ENCODE assay signal across 23 mouse cellular contexts in the genomic region with DNA sequence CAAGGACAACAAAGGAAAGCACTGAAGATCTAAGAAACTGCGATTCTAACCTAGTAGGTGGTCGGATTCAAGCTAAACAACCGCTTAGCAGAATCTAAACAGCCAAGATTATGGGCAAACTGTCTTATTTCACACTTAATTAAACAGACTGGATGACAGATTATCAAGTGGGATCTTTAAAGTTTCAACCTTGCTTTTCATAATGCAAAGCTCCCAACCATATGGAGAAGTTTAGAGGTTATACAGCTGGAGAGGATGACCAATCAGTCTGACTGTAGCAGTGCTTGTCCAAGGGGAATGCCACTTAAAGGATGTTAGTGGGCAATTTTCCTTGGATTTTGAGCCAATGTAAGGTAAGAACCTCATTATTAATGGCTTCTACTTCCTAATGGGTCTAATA. TPM values are rescaled to one million over a fixed set of nuclear protein-coding genes. Genes with fewer than 3 reads are reported as not detected.
DNase-seq lines count a peak whose midpoint lies in the region; ATAC-seq and TF ChIP-seq lines count a peak whose summit lies in the region.
"Had no signal": no experiment of that assay in that cellular context is flagged by ENCODE, and none has a peak within 500 bp of the region (broad histone marks: within the 10 kb centered on the region; RNA-seq: fewer than 3 reads in every experiment).

No protein-coding gene starts in this region.

- TF ChIP-seq CTCF in lung, embryonic 14.5 days (IDR thresholded peaks at IDR 0.05; ENCODE audit: low read depth): no peak
- no peak for TF ChIP-seq CTCF in lung, adult 2 months (IDR thresholded peaks at IDR 0.05; ENCODE audit: insufficient read depth, low read length)

- H3K4me3 ChIP-seq in lung, embryonic 14.5 days (ENCODE audit: low read depth, low read length): no peak overlapping the region
- H3K4me3 ChIP-seq in lung, adult 2 months (replicated peaks; ENCODE audit: extremely low read depth, low read depth, low read length): no peak overlapping the region
- H3K4me3 ChIP-seq in lung, embryonic 15.5 days: no peak overlapping the region
- no peak overlapping the region for H3K4me3 ChIP-seq in lung, embryonic 16.5 days (ENCODE audit: low read length)
- H3K4me3 ChIP-seq in midbrain, embryonic 11.5 days (ENCODE audit: low read depth, low read length): no peak overlapping the region
- H3K4me3 ChIP-seq in midbrain, embryonic 10.5 days: no peak overlapping the region

- no peaks in the 10 kb centered on the region for H3K36me3 ChIP-seq in lung, embryonic 14.5 days (ENCODE audit: insufficient read depth)
- no peaks in the 10 kb centered on the region for H3K36me3 ChIP-seq in lung, embryonic 15.5 days
- H3K36me3 ChIP-seq in lung, embryonic 16.5 days (ENCODE audit: control insufficient read depth, insufficient read depth, low read length): no peaks in the 10 kb centered on the region
- H3K36me3 ChIP-seq in midbrain, embryonic 11.5 days (ENCODE audit: control insufficient read depth, insufficient read depth, low read length): no peaks in the 10 kb centered on the region
- no peaks in the 10 kb centered on the region for H3K36me3 ChIP-seq in midbrain, embryonic 10.5 days
- H3K36me3 ChIP-seq: G1E had no signal

- H3K27me3 ChIP-seq in lung, embryonic 14.5 days (ENCODE audit: insufficient read depth, low read length): no peaks in the 10 kb centered on the region
- H3K27me3 ChIP-seq in lung, embryonic 15.5 days: no peaks in the 10 kb centered on the region
- no peaks in the 10 kb centered on the region for H3K27me3 ChIP-seq in lung, embryonic 16.5 days (ENCODE audit: control insufficient read depth, insufficient read depth, low read depth, low read length)
- no peaks in the 10 kb centered on the region for H3K27me3 ChIP-seq in midbrain, embryonic 11.5 days (ENCODE audit: control insufficient read depth, insufficient read depth, low read length)
- no peaks in the 10 kb centered on the region for H3K27me3 ChIP-seq in midbrain, embryonic 10.5 days (ENCODE audit: low read depth, poor library complexity, severe bottlenecking)
- H3K27me3 ChIP-seq: CH12.LX had no signal

- H3K9me3 ChIP-seq in lung, embryonic 14.5 days (ENCODE audit: low read depth, low read length): no peaks in the 10 kb centered on the region
- H3K9me3 ChIP-seq in lung, embryonic 15.5 days: no peaks in the 10 kb centered on the region
- H3K9me3 ChIP-seq in lung, embryonic 16.5 days (ENCODE audit: control insufficient read depth, low read length): no peaks in the 10 kb centered on the region
- no peaks in the 10 kb centered on the region for H3K9me3 ChIP-seq in midbrain, embryonic 11.5 days (ENCODE audit: control insufficient read depth, low read length)
- H3K9me3 ChIP-seq in midbrain, embryonic 10.5 days (replicated peaks): no peaks in the 10 kb centered on the region

- H3K27ac ChIP-seq in lung, embryonic 14.5 days (ENCODE audit: low read depth): peak overlapping the region; percentile 43; the same call in 1 of the 2 replicates
- H3K27ac ChIP-seq in lung, embryonic 15.5 days: peak overlapping the region; percentile 14; the same call in 1 of the 2 replicates
- H3K27ac ChIP-seq in lung, embryonic 16.5 days (ENCODE audit: low read length): peak overlapping the region; percentile 1; the same call in 1 of the 2 replicates
- H3K27ac ChIP-seq in midbrain, embryonic 11.5 days (ENCODE audit: low read depth, low read length): no peak overlapping the region
- H3K27ac ChIP-seq in midbrain, embryonic 10.5 days (replicated peaks): no peak overlapping the region

- H3K4me2 ChIP-seq in lung, embryonic 14.5 days: no peak overlapping the region
- no peak overlapping the region for H3K4me2 ChIP-seq in lung, embryonic 15.5 days
- H3K4me2 ChIP-seq in lung, embryonic 16.5 days (ENCODE audit: low read depth, low read length): no peak overlapping the region
- no peak overlapping the region for H3K4me2 ChIP-seq in midbrain, embryonic 11.5 days

- WGBS in lung, embryonic 14.5 days: 35% methylated on average over 3 of the region's 3 CpGs
- 73% methylated on average over 3 of the region's 3 CpGs for WGBS in lung, adult 2 months
- WGBS in lung, embryonic 15.5 days: 44% methylated on average over 3 of the region's 3 CpGs
- 51% methylated on average over 3 of the region's 3 CpGs for WGBS in lung, embryonic 16.5 days
- 88% methylated on average over 3 of the region's 3 CpGs for WGBS in midbrain, embryonic 11.5 days
- 82% methylated on average over 3 of the region's 3 CpGs for WGBS in midbrain, embryonic 10.5 days

- no peaks in the 10 kb centered on the region for H3K4me1 ChIP-seq in lung, embryonic 14.5 days (ENCODE audit: insufficient read depth)
- no peaks in the 10 kb centered on the region for H3K4me1 ChIP-seq in lung, adult 2 months (ENCODE audit: control insufficient read depth, insufficient read depth, low read length)
- H3K4me1 ChIP-seq in lung, embryonic 15.5 days: peaks cover 12% of the 10 kb centered on the region; the same call in 1 of the 2 replicates
- H3K4me1 ChIP-seq in lung, embryonic 16.5 days (replicated peaks; ENCODE audit: control insufficient read depth, insufficient read depth, low read length): no peaks in the 10 kb centered on the region
- H3K4me1 ChIP-seq in midbrain, embryonic 11.5 days (ENCODE audit: control insufficient read depth, insufficient read depth, low read length): no peaks in the 10 kb centered on the region
- H3K4me1 ChIP-seq in midbrain, embryonic 10.5 days: no peaks in the 10 kb centered on the region

- H3K9ac ChIP-seq in lung, embryonic 14.5 days: no peak overlapping the region
- H3K9ac ChIP-seq in lung, embryonic 15.5 days: no peak overlapping the region
- H3K9ac ChIP-seq in lung, embryonic 16.5 days (ENCODE audit: low read length): no peak overlapping the region
- no peak overlapping the region for H3K9ac ChIP-seq in midbrain, embryonic 11.5 days (ENCODE audit: low read length)

- peak; percentile 75 for DNase-seq in lung, embryonic 14.5 days
- DNase-seq in lung, adult 2 months: no peak
- DNase-seq in lung, postnatal 4 days: no peak
- DNase-seq in lung, postnatal 25 days (ENCODE audit: low spot score): no peak
- peak; percentile 37 for DNase-seq in midbrain, embryonic 11.5 days (ENCODE audit: low spot score, missing footprints)
- DNase-seq in midbrain, embryonic 10.5 days (ENCODE audit: low spot score): no peak
- DNase-seq: adrenal gland, adult 2 months; adrenal gland, adult 8-10 months; adrenal gland, postnatal 10 days; adrenal gland, postnatal 14 days; adrenal gland, postnatal 25 days; adrenal gland, postnatal 36 days; B cell, adult 2 months; cerebellum, adult 11 months; cerebellum, adult 11-12 months had no signal

- ATAC-seq in lung, embryonic 14.5 days (ENCODE audit: insufficient read depth): peak; percentile 87
- peak; percentile 65; the same call in 1 of the 2 replicates for ATAC-seq in lung, embryonic 15.5 days (ENCODE audit: borderline replicate concordance, extremely low read depth, low FRiP score, low TSS enrichment)
- ATAC-seq in lung, embryonic 16.5 days (ENCODE audit: low read depth): peak; percentile 74
- ATAC-seq in midbrain, embryonic 11.5 days (ENCODE audit: low FRiP score): no peak
- ATAC-seq: activated CD4-positive, CD25-positive, alpha-beta regulatory T cell, adult 4 months; CD4-positive, CD25-positive, alpha-beta regulatory T cell, adult 4 months; Patski had no signal

- no peak for TF ChIP-seq POLR2A in lung, adult 2 months (IDR thresholded peaks at IDR 0.05; ENCODE audit: borderline replicate concordance, extremely low read depth, low read depth, low read length)

RNA-seq across cellular contexts. Expression of a gene that starts 38.7 kb away (rescaled TPM):
- 136 and 144 TPM in 2 replicates for polyA plus RNA-seq in lung, embryonic 14.5 days (2014; fragmentation: Nextera tagmentation; extraction: Ambion mirVana)
- polyA plus RNA-seq in lung, adult 2 months (2012; rRNA removed): 24.3 and 36.2 TPM in 2 replicates
- 149 and 153 TPM in 2 replicates for polyA plus RNA-seq in lung, embryonic 15.5 days (2015; fragmentation: Nextera tagmentation; extraction: Ambion mirVana)
- polyA plus RNA-seq in lung, embryonic 16.5 days (2015; fragmentation: Nextera tagmentation; extraction: Ambion mirVana): 170 and 172 TPM in 2 replicates
- 103 and 126 TPM in 2 replicates for polyA plus RNA-seq in midbrain, embryonic 11.5 days (2014; fragmentation: Nextera tagmentation; extraction: Ambion mirVana)
- polyA plus RNA-seq in midbrain, embryonic 10.5 days (2016; fragmentation: Nextera tagmentation; extraction: Ambion mirVana): 48.9 and 81.8 TPM in 2 replicates
- polyA plus RNA-seq: activated CD4-positive, CD25-positive, alpha-beta regulatory T cell, adult 4 months; C2C12; G1E had no signal

Comparison
In these comparisons a context has a peak if more than half of its experiments do, and no peak if none do; other contexts are left out.
1. DNase-seq: peak in lung, embryonic 14.5 days (single experiment) and midbrain, embryonic 11.5 days (single experiment); none in lung, adult 2 months (single experiment), lung, postnatal 4 days (0 of 2), lung, postnatal 25 days (single experiment) and midbrain, embryonic 10.5 days (single experiment).
2. H3K27ac ChIP-seq: peak in lung, embryonic 14.5 days (single experiment), lung, embryonic 15.5 days (single experiment) and lung, embryonic 16.5 days (single experiment); none in midbrain, embryonic 11.5 days (single experiment) and midbrain, embryonic 10.5 days (single experiment).